In genomic region chr1:42850663-42851397, GRCm38 (mm10) we compare ENCODE assay signal across 8 mouse cellular contexts. TPM values are rescaled to one million over a fixed set of nuclear protein-coding genes. Genes with fewer than 3 reads are reported as not detected.
A peak's percentile ranks its signal among the peaks of the same experiment; 100 is the strongest.
DNase-seq lines count a peak whose midpoint lies in the region; ATAC-seq and TF ChIP-seq lines count a peak whose summit lies in the region.

Mrps9 (plus strand) TSS chr1:42851233.

- no peaks in the 10 kb centered on the region for H3K36me3 ChIP-seq in ES-E14 (ENCODE audit: control insufficient read depth, insufficient read depth, low read length, poor library complexity, severe bottlenecking)
- H3K36me3 ChIP-seq in forebrain, embryonic 15.5 days = no peaks in the 10 kb centered on the region

- H3K27ac ChIP-seq in ES-E14 (ENCODE audit: insufficient read depth, low read depth, low read length, poor library complexity, severe bottlenecking) = peak within 1 kb of the TSS; percentile 59; the same call in 1 of the 2 replicates
- H3K27ac ChIP-seq in forebrain, embryonic 15.5 days (replicated peaks) = peak within 1 kb of the TSS; percentile 24; the same call in 1 of the 2 replicates

- H3K4me3 ChIP-seq in ES-E14 (ENCODE audit: insufficient read depth in 1 of 2, low read depth in 1 of 2, low read length in 2 of 2, poor library complexity in 1 of 2, severe bottlenecking in 1 of 2) = peak within 1 kb of the TSS; percentile 92 to 99
- peak within 1 kb of the TSS; percentile 67 for H3K4me3 ChIP-seq in forebrain, embryonic 15.5 days
- H3K4me3 ChIP-seq in lung, adult 2 months (replicated peaks; ENCODE audit: extremely low read depth, low read depth, low read length) = peak within 1 kb of the TSS; percentile 74

- in situ Hi-C loops in ES-E14 (cut with MboI; ENCODE audit: low sequenced_read_pairs in 2 of 2, unreplicated experiment in 2 of 2) = no loop called here

- intact Hi-C loops in heart, postnatal 25 days (cut with DNase I) = no loop called here

- under 1% methylated on average over 23 of the region's 23 CpGs for WGBS in forebrain, embryonic 15.5 days
- under 1% methylated on average over 23 of the region's 23 CpGs for WGBS in lung, adult 2 months

- DNase-seq in ES-E14 (ENCODE audit: low read depth, low spot score) = peak; percentile 91
- DNase-seq in cerebellum, adult 11-12 months = peak; percentile 98
- DNase-seq in heart, postnatal 25 days (ENCODE audit: low spot score) = peak; percentile 94
- DNase-seq in layer of hippocampus, adult 18-20 months (ENCODE audit: low spot score in 2 of 2) = peak; percentile 97 to 98
- DNase-seq in lung, adult 2 months = peak; percentile 98
- DNase-seq in thymus, adult 18-20 months = peak; percentile 95

- no peaks in the 10 kb centered on the region; a peak in 2 of 4 replicates for H3K4me1 ChIP-seq in ES-E14 (ENCODE audit: control insufficient read depth in 2 of 2, insufficient read depth in 2 of 2, low read length in 2 of 2, poor library complexity in 1 of 2)
- peaks cover 12% of the 10 kb centered on the region for H3K4me1 ChIP-seq in forebrain, embryonic 15.5 days
- no peaks in the 10 kb centered on the region; the same call in 1 of the 2 replicates for H3K4me1 ChIP-seq in lung, adult 2 months (ENCODE audit: control insufficient read depth, insufficient read depth, low read length)

- H3K9ac ChIP-seq in ES-E14 (ENCODE audit: insufficient read depth, low read depth, low read length, poor library complexity, severe bottlenecking) = peak within 1 kb of the TSS; percentile 98
- H3K9ac ChIP-seq in forebrain, embryonic 15.5 days (replicated peaks) = peak within 1 kb of the TSS; percentile 71

- 0 out of 2 replicates have a peak, but pooled peaks cover 2% of the 10 kb centered on the region for H3K27me3 ChIP-seq in forebrain, embryonic 15.5 days

- H3K4me2 ChIP-seq in forebrain, embryonic 15.5 days (replicated peaks) = peak within 1 kb of the TSS; percentile 48

- peak; percentile 78; the same call in 1 of the 2 replicates for TF ChIP-seq POLR2A in lung, adult 2 months (IDR thresholded peaks at IDR 0.05; ENCODE audit: borderline replicate concordance, extremely low read depth, low read depth, low read length)

- peak; percentile 100 for ATAC-seq in forebrain, embryonic 15.5 days (replicated peaks)
- peak; percentile 99 for ATAC-seq in neutrophil, adult 5-6 weeks (ENCODE audit: extremely low read depth, insufficient number of reproducible peaks, low FRiP score, poor library complexity, severe bottlenecking)

- TF ChIP-seq CTCF in lung, adult 2 months (IDR thresholded peaks at IDR 0.05; ENCODE audit: insufficient read depth, low read length) = no peak

- H3K9me3 ChIP-seq in ES-E14 (ENCODE audit: control insufficient read depth, insufficient read depth, low read depth, low read length) = no peaks in the 10 kb centered on the region
- H3K9me3 ChIP-seq in forebrain, embryonic 15.5 days = no peaks in the 10 kb centered on the region

TF ChIP-seq in ES-E14, 5 proteins besides CTCF, POLR2A, EP300 and RAD21:
- TF ChIP-seq ZNF384 (IDR thresholded peaks at IDR 0.05; ENCODE audit: low read depth, low read length) = no peak
- no peak for TF ChIP-seq MAFK (IDR thresholded peaks at IDR 0.05; ENCODE audit: insufficient read depth, low read depth, low read length)
- peak; percentile 32; the same call in 1 of the 2 replicates for TF ChIP-seq CHD2 (IDR thresholded peaks at IDR 0.05; ENCODE audit: low read depth, low read length)
- no peak for TF ChIP-seq ZC3H11A (IDR thresholded peaks at IDR 0.05; ENCODE audit: borderline replicate concordance, low read depth, low read length)
- peak; percentile 75 for TF ChIP-seq HCFC1 (IDR thresholded peaks at IDR 0.05; ENCODE audit: borderline replicate concordance, insufficient read depth, low read length)

RNA-seq across cellular contexts. Expression of gene Mrps9, which starts in this region (rescaled TPM):
- total RNA-seq in ES-E14 (2012; rRNA removed) = 80.5 and 81.9 TPM in 2 replicates
- 36.0 and 38.1 TPM in 2 replicates for polyA plus RNA-seq in forebrain, embryonic 15.5 days (2015; fragmentation: Nextera tagmentation; extraction: Ambion mirVana)
- 100 to 1,000 TPM; 104 to 111 TPM for total RNA-seq in heart, postnatal 25 days (2021)
- 10 to 100 TPM; 43.7 to 45.0 TPM for total RNA-seq in layer of hippocampus, adult 18-20 months (2021)
- 14.2 and 26.8 TPM in 2 replicates for polyA plus RNA-seq in lung, adult 2 months (2012; rRNA removed)
- total RNA-seq in neutrophil, adult 5-6 weeks (2017) = 56.2 and 63.6 TPM in 2 replicates

Comparison
In these comparisons a context has a peak if more than half of its experiments do, and no peak if none do; other contexts are left out.
1. Peak in every context shown above with its lines: DNase-seq, ATAC-seq, H3K4me3 ChIP-seq and H3K27ac ChIP-seq.